In genomic region chr9:46173919-46174318, GRCm38 (mm10) we compare ENCODE assay signal across 26 mouse cellular contexts. TPM values are rescaled to one million over a fixed set of nuclear protein-coding genes. Genes with fewer than 3 reads are reported as not detected.
DNase-seq lines count a peak whose midpoint lies in the region; ATAC-seq and TF ChIP-seq lines count a peak whose summit lies in the region.
"Had no signal": no experiment of that assay in that cellular context is flagged by ENCODE, and none has a peak within 500 bp of the region (broad histone marks: within the 10 kb centered on the region; RNA-seq: fewer than 3 reads in every experiment).

No protein-coding gene starts in this region.

- no peak overlapping the region for H3K4me2 ChIP-seq in kidney, embryonic 15.5 days
- H3K4me2 ChIP-seq in CH12.LX (ENCODE audit: insufficient read depth, low read depth, poor library complexity, severe bottlenecking): peak overlapping the region; percentile 80
- no peak overlapping the region for H3K4me2 ChIP-seq in embryonic facial prominence, embryonic 15.5 days (replicated peaks)
- H3K4me2 ChIP-seq in limb, embryonic 15.5 days: no peak overlapping the region
- no peak overlapping the region for H3K4me2 ChIP-seq in midbrain, postnatal 0 days (ENCODE audit: low read depth, low read length, poor library complexity, severe bottlenecking)
- H3K4me2 ChIP-seq: forebrain, embryonic 13.5 days; liver, embryonic 12.5 days; midbrain, embryonic 13.5 days had no signal

- WGBS in kidney, embryonic 15.5 days: 77% methylated on average over 6 of the region's 6 CpGs
- WGBS in embryonic facial prominence, embryonic 15.5 days: 75% methylated on average over 6 of the region's 6 CpGs
- WGBS in limb, embryonic 15.5 days: 83% methylated on average over 6 of the region's 6 CpGs
- WGBS in midbrain, postnatal 0 days: 92% methylated on average over 6 of the region's 6 CpGs

- no peak overlapping the region for H3K4me3 ChIP-seq in kidney, embryonic 15.5 days (replicated peaks)
- H3K4me3 ChIP-seq in CH12.LX (replicated peaks in 1 of 3; ENCODE audit: low read depth in 2 of 3, low read length in 2 of 3, poor library complexity in 1 of 3): peak overlapping the region; percentile 6 to 53 (median 46)
- H3K4me3 ChIP-seq in embryonic facial prominence, embryonic 15.5 days (replicated peaks): no peak overlapping the region
- no peak overlapping the region for H3K4me3 ChIP-seq in limb, embryonic 15.5 days
- no peak overlapping the region for H3K4me3 ChIP-seq in midbrain, postnatal 0 days (ENCODE audit: low read depth, low read length)
- H3K4me3 ChIP-seq: forebrain, embryonic 13.5 days; liver, embryonic 12.5 days; midbrain, embryonic 13.5 days had no signal

- TF ChIP-seq EP300 in CH12.LX (IDR thresholded peaks at IDR 0.05; ENCODE audit: low read length): no peak

- no peaks in the 10 kb centered on the region for H3K27me3 ChIP-seq in kidney, embryonic 15.5 days
- no peaks in the 10 kb centered on the region for H3K27me3 ChIP-seq in CH12.LX (replicated peaks)
- H3K27me3 ChIP-seq in embryonic facial prominence, embryonic 15.5 days: no peaks in the 10 kb centered on the region
- H3K27me3 ChIP-seq in limb, embryonic 15.5 days: no peaks in the 10 kb centered on the region
- H3K27me3 ChIP-seq in midbrain, postnatal 0 days (ENCODE audit: insufficient read depth, low read length): no peaks in the 10 kb centered on the region
- H3K27me3 ChIP-seq: forebrain, embryonic 13.5 days; liver, embryonic 12.5 days; midbrain, embryonic 13.5 days; Patski had no signal

- no peak for ATAC-seq in kidney, embryonic 15.5 days (replicated peaks; ENCODE audit: low FRiP score)
- no peak for ATAC-seq in embryonic facial prominence, embryonic 15.5 days (ENCODE audit: insufficient number of reproducible peaks, low FRiP score, low TSS enrichment, low read depth)
- no peak for ATAC-seq in limb, embryonic 15.5 days (ENCODE audit: insufficient number of reproducible peaks, low FRiP score, low TSS enrichment, low read depth)
- ATAC-seq in midbrain, postnatal 0 days (ENCODE audit: low FRiP score): no peak
- ATAC-seq: forebrain, embryonic 13.5 days; hindbrain, embryonic 16.5 days; intestine, embryonic 16.5 days; liver, embryonic 12.5 days; liver, postnatal 0 days; midbrain, embryonic 13.5 days; Patski had no signal

- H3K9ac ChIP-seq in kidney, embryonic 15.5 days: no peak overlapping the region
- H3K9ac ChIP-seq in CH12.LX (ENCODE audit: insufficient read depth, low read depth): peak overlapping the region; percentile 98
- no peak overlapping the region for H3K9ac ChIP-seq in embryonic facial prominence, embryonic 15.5 days
- no peak overlapping the region for H3K9ac ChIP-seq in limb, embryonic 15.5 days
- H3K9ac ChIP-seq in midbrain, postnatal 0 days (replicated peaks; ENCODE audit: low read length, poor library complexity, severe bottlenecking): no peak overlapping the region
- H3K9ac ChIP-seq: forebrain, embryonic 13.5 days; liver, embryonic 12.5 days; liver, postnatal 0 days; midbrain, embryonic 13.5 days had no signal

- H3K36me3 ChIP-seq in kidney, embryonic 15.5 days: peaks cover 11% of the 10 kb centered on the region
- peaks cover 13 to 21% of the 10 kb centered on the region in 2 experiments for H3K36me3 ChIP-seq in CH12.LX (replicated peaks in 1 of 2; ENCODE audit: control insufficient read depth in 1 of 2, insufficient read depth in 1 of 2, low read length in 1 of 2)
- H3K36me3 ChIP-seq in embryonic facial prominence, embryonic 15.5 days: peaks cover 7% of the 10 kb centered on the region; the same call in 1 of the 2 replicates
- H3K36me3 ChIP-seq in limb, embryonic 15.5 days: peaks cover 14% of the 10 kb centered on the region; the same call in 1 of the 2 replicates
- peaks cover 12% of the 10 kb centered on the region for H3K36me3 ChIP-seq in midbrain, postnatal 0 days (ENCODE audit: insufficient read depth, low read length)

- H3K79me2 ChIP-seq in CH12.LX (replicated peaks; ENCODE audit: control insufficient read depth, extremely low read depth, insufficient read depth, poor library complexity, severe bottlenecking): no peaks in the 10 kb centered on the region; the same call in 1 of the 2 replicates

- no peaks in the 10 kb centered on the region for H3K9me3 ChIP-seq in kidney, embryonic 15.5 days (replicated peaks)
- no peaks in the 10 kb centered on the region for H3K9me3 ChIP-seq in CH12.LX (replicated peaks; ENCODE audit: low read length)
- H3K9me3 ChIP-seq in embryonic facial prominence, embryonic 15.5 days (replicated peaks): no peaks in the 10 kb centered on the region
- no peaks in the 10 kb centered on the region for H3K9me3 ChIP-seq in limb, embryonic 15.5 days
- H3K9me3 ChIP-seq in midbrain, postnatal 0 days (ENCODE audit: low read length): no peaks in the 10 kb centered on the region
- H3K9me3 ChIP-seq: forebrain, embryonic 13.5 days; liver, embryonic 12.5 days; midbrain, embryonic 13.5 days had no signal

- TF ChIP-seq POLR2A in CH12.LX (IDR thresholded peaks at IDR 0.05; ENCODE audit: low read depth, low read length): peak; percentile 40; the same call in 1 of the 2 replicates

- no peak for TF ChIP-seq RAD21 in CH12.LX (IDR thresholded peaks at IDR 0.05; ENCODE audit: low read depth, low read length)

- dilution Hi-C loops in CH12.LX (cut with MboI; ENCODE audit: extremely low pct_ligation_motif_present, extremely low pct_unique_long_range_greater_than_20kb, low sequenced_read_pairs): no loop called here

- no peak for TF ChIP-seq CTCF in CH12.LX (conservative IDR thresholded peaks at IDR 0.05 in 1 of 2, IDR thresholded peaks at IDR 0.05 in 1 of 2; ENCODE audit: low read depth in 2 of 2, low read length in 2 of 2)
- no peak for TF ChIP-seq CTCF in midbrain, postnatal 0 days (IDR thresholded peaks at IDR 0.05)

- peak overlapping the region; percentile 20; the same call in 1 of the 2 replicates for H3K27ac ChIP-seq in kidney, embryonic 15.5 days
- H3K27ac ChIP-seq in CH12.LX (ENCODE audit: insufficient read depth, low read depth): peak overlapping the region; percentile 99
- H3K27ac ChIP-seq in embryonic facial prominence, embryonic 15.5 days (replicated peaks): peak overlapping the region; percentile 56
- peak overlapping the region; percentile 57; the same call in 1 of the 2 replicates for H3K27ac ChIP-seq in limb, embryonic 15.5 days
- no peak overlapping the region for H3K27ac ChIP-seq in midbrain, postnatal 0 days (ENCODE audit: low read depth, low read length)
- H3K27ac ChIP-seq: forebrain, embryonic 13.5 days; liver, embryonic 12.5 days; midbrain, embryonic 13.5 days had no signal

- H3K4me1 ChIP-seq in kidney, embryonic 15.5 days: peaks cover 31% of the 10 kb centered on the region
- peaks cover 20 to 66% of the 10 kb centered on the region in 2 experiments for H3K4me1 ChIP-seq in CH12.LX (ENCODE audit: control insufficient read depth in 1 of 2, insufficient read depth in 2 of 2)
- peaks cover 39% of the 10 kb centered on the region for H3K4me1 ChIP-seq in embryonic facial prominence, embryonic 15.5 days
- peaks cover 14% of the 10 kb centered on the region for H3K4me1 ChIP-seq in limb, embryonic 15.5 days
- no peaks in the 10 kb centered on the region for H3K4me1 ChIP-seq in midbrain, postnatal 0 days (ENCODE audit: insufficient read depth, low read length)
- H3K4me1 ChIP-seq: forebrain, embryonic 13.5 days; midbrain, embryonic 13.5 days had no signal

- in situ Hi-C loops in CH12.LX (cut with MboI; ENCODE audit: low pct_ligation_motif_present, low pct_unique_long_range_greater_than_20kb, low sequenced_read_pairs): no loop called here

- DNase-seq in kidney, adult 8-10 months: no peak
- DNase-seq in CH12.LX (ENCODE audit: extremely low read depth): no peak
- no peak for DNase-seq in spleen, postnatal 4 days (ENCODE audit: low spot score in 2 of 2)
- no peak for DNase-seq in midbrain, postnatal 0 days (ENCODE audit: low spot score)
- DNase-seq: adrenal gland, postnatal 10 days; cerebellum, adult 9-10 months; cerebellum, postnatal 36 days; gastrocnemius, postnatal 10 days; kidney, adult 9 months; kidney, postnatal 14 days; liver, postnatal 0 days; lung, postnatal 36 days; right cerebral cortex, adult 18-20 months; right cerebral cortex, postnatal 4 days had no signal

TF ChIP-seq in CH12.LX, 34 proteins besides CTCF, POLR2A, EP300 and RAD21:
- no peak for TF ChIP-seq ZKSCAN1 (IDR thresholded peaks at IDR 0.05; ENCODE audit: borderline replicate concordance, low read depth, low read length)
- no peak for TF ChIP-seq USF2 (conservative IDR thresholded peaks at IDR 0.05; ENCODE audit: low read depth, low read length)
- no peak for TF ChIP-seq MAX (IDR thresholded peaks at IDR 0.05; ENCODE audit: low read length)
- TF ChIP-seq CHD2 (IDR thresholded peaks at IDR 0.05; ENCODE audit: low read length): no peak
- TF ChIP-seq ETS1 (conservative IDR thresholded peaks at IDR 0.05; ENCODE audit: low read depth, low read length): no peak
- no peak for TF ChIP-seq BHLHE40 (IDR thresholded peaks at IDR 0.05; ENCODE audit: low read depth, low read length)
- no peak for TF ChIP-seq NRF1 (IDR thresholded peaks at IDR 0.05; ENCODE audit: low read depth, low read length)
- TF ChIP-seq MAFK (IDR thresholded peaks at IDR 0.05; ENCODE audit: insufficient replicate concordance, low read length): no peak
- TF ChIP-seq ELF1 (IDR thresholded peaks at IDR 0.05; ENCODE audit: low read depth, low read length): no peak
- no peak for TF ChIP-seq MXI1 (IDR thresholded peaks at IDR 0.05; ENCODE audit: low read depth, low read length)
- no peak for TF ChIP-seq SIN3A (IDR thresholded peaks at IDR 0.05; ENCODE audit: low read length)

RNA-seq across cellular contexts. Expression of gene Apoa1, which starts 54.5 kb away (rescaled TPM):
- polyA plus RNA-seq in kidney, embryonic 15.5 days (2015; fragmentation: Nextera tagmentation; extraction: Ambion mirVana): 32.7 and 67.5 TPM in 2 replicates
- total RNA-seq in CH12.LX (2012; rRNA removed): not detected in 2 replicates
- total RNA-seq in CH12.LX (2014; rRNA removed): not detected in 2 replicates
- not detected in 2 replicates for polyA plus RNA-seq in CH12.LX (2012; ENCODE audit: insufficient read length, low read depth)
- polyA plus RNA-seq in embryonic facial prominence, embryonic 15.5 days (2015; fragmentation: Nextera tagmentation; extraction: Ambion mirVana): 1.2 and 2.1 TPM in 2 replicates
- 4.1 and 14.1 TPM in 2 replicates for polyA plus RNA-seq in limb, embryonic 15.5 days (2015; fragmentation: Nextera tagmentation; extraction: Ambion mirVana)
- 1.4 TPM in 1 of 2 replicates, not detected in the other for total RNA-seq in midbrain, postnatal 0 days (2014; rRNA removed)
- 5.5 and 6.2 TPM in 2 replicates for polyA plus RNA-seq in midbrain, postnatal 0 days (2015; fragmentation: Nextera tagmentation; extraction: Ambion mirVana)
- total RNA-seq: heart, postnatal 25 days; megakaryocyte-erythroid progenitor cell, adult 5-6 weeks; monocyte, adult 5-6 weeks had no signal
- polyA plus RNA-seq: Patski had no signal

Comparison
In these comparisons a context has a peak if more than half of its experiments do, and no peak if none do; other contexts are left out.
1. H3K4me3 ChIP-seq: peak in CH12.LX (3 of 3); none in kidney, embryonic 15.5 days (single experiment), embryonic facial prominence, embryonic 15.5 days (single experiment), limb, embryonic 15.5 days (single experiment) and midbrain, postnatal 0 days (single experiment).